Mouse (Mus musculus) lung, postnatal 0 days (tissue): Measurements from ENCODE around the gene Mettl22. TPM values are rescaled to one million over a fixed set of nuclear protein-coding genes. Genes with fewer than 3 reads are reported as not detected.

Source experiments
- ATAC-seq: fragments of 200-750 bp; cut with Nextera tagmentation; 2 replicates; pipeline ENCODE4 v1.8.0; 2017; ENCODE audit warnings: moderate library complexity
- DNase-seq: peaks from one replicate; pipeline ENCODE4 v3.0.0-alpha.2; 2016; ENCODE audit warnings: low spot score
- H3K27ac ChIP-seq: fragments of 300-500 bp; sonication (generic); 2 replicates; pipeline ENCODE4 v1.5.1; 2014; ENCODE audit warnings: antibody characterized with exemption, mild to moderate bottlenecking, low read length, mixed read lengths
- H3K27me3 ChIP-seq: fragments of 300-500 bp; sonication (generic); replicated peaks from 2 replicates; pipeline ENCODE4 v1.6.1; 2014; ENCODE audit warnings: low read length, mixed read lengths; ENCODE audit not compliant: insufficient read depth
- H3K36me3 ChIP-seq: fragments of 300-500 bp; sonication (generic); 2 replicates; pipeline ENCODE4 v1.6.1; 2014; ENCODE audit warnings: low read length, mixed read lengths; ENCODE audit not compliant: insufficient read depth
- H3K4me1 ChIP-seq: fragments of 300-500 bp; sonication (generic); 2 replicates; pipeline ENCODE4 v1.6.1; 2014; ENCODE audit warnings: antibody characterized with exemption, low read depth, low read length, mixed read lengths; ENCODE audit not compliant: insufficient read depth
- H3K4me2 ChIP-seq: fragments of 300-500 bp; sonication (generic); replicated peaks from 2 replicates; pipeline ENCODE4 v1.6.1; 2014; ENCODE audit warnings: low read depth, mild to moderate bottlenecking, low read length, moderate library complexity, mixed read lengths
- H3K4me3 ChIP-seq: fragments of 300-500 bp; sonication (generic); 2 replicates; pipeline ENCODE4 v1.5.1; 2014; ENCODE audit warnings: low read depth, low read length
- H3K9ac ChIP-seq: fragments of 300-500 bp; sonication (generic); replicated peaks from 2 replicates; pipeline ENCODE4 v1.6.1; 2014; ENCODE audit warnings: low read depth, mild to moderate bottlenecking
- H3K9me3 ChIP-seq: fragments of 300-500 bp; sonication (generic); 2 replicates; pipeline ENCODE4 v1.6.1; 2016; ENCODE audit warnings: low read length, mixed read lengths
- CTCF ChIP-seq: IDR thresholded peaks from 2 replicates; pipeline ENCODE4 v1.5.1; 2016; ENCODE audit warnings: antibody characterized with exemption, mild to moderate bottlenecking
- EP300 ChIP-seq: IDR thresholded peaks from 2 replicates; pipeline ENCODE4 v1.6.1; 2016; ENCODE audit warnings: antibody characterized with exemption, mild to moderate bottlenecking, control low read depth
- WGBS: fragments of 180-500 bp; shearing (Covaris S2); extraction: QIAGEN DNeasy Blood & Tissue Kit; methylation state at CpG from one replicate; pipeline ENCODE4 v1.1.7; 2014; 5-methylcytosine and 5-hydroxymethylcytosine counted together
- polyA plus RNA-seq: library from polyadenylated mRNA; unstranded; fragments of >200 nt; fragmentation: Nextera tagmentation; extraction: Ambion mirVana; gene quantifications from 2 replicates; pipeline ENCODE4 v1.2.1, GENCODE M21; 2015

Gene Mettl22
- polyA plus RNA-seq, 1 experiment from 2014 or later = 11.5 TPM

GRCm38 (mm10) chr16:8496967-8497366 lies 26.4 kb downstream of the Mettl22 start:
- DNase-seq (no peak), ATAC-seq (no peak)
- 42% methylated on average over 2 of the region's 2 CpGs for WGBS
- TF ChIP-seq EP300 = no peak
- no peak for TF ChIP-seq CTCF
- H3K4me1 ChIP-seq = no peaks in the 10 kb centered on the region
- no peak overlapping the region for H3K4me2 ChIP-seq
- no peak overlapping the region for H3K27ac ChIP-seq
- no peak overlapping the region for H3K9ac ChIP-seq
- H3K9me3 ChIP-seq = no peaks in the 10 kb centered on the region
- no peaks in the 10 kb centered on the region for H3K36me3 ChIP-seq
- no peaks in the 10 kb centered on the region for H3K27me3 ChIP-seq
- H3K4me3 ChIP-seq = no peak overlapping the region

- ATAC-seq = no peak
- no peaks in the 10 kb centered on the region for H3K27me3 ChIP-seq
- H3K4me1 ChIP-seq = no peaks in the 10 kb centered on the region
- H3K9me3 ChIP-seq = no peaks in the 10 kb centered on the region
- WGBS = 45% methylated on average over 2 of the region's 2 CpGs
- H3K4me3 ChIP-seq = no peak overlapping the region
- no peak for TF ChIP-seq EP300
- no peak; the same call in 1 of the 2 replicates for TF ChIP-seq CTCF
- no peaks in the 10 kb centered on the region for H3K36me3 ChIP-seq
- DNase-seq = peak; percentile 19
- no peak overlapping the region for H3K4me2 ChIP-seq
- no peak overlapping the region for H3K9ac ChIP-seq
- H3K27ac ChIP-seq = no peak overlapping the region
Measured at GRCm38 (mm10) chr16:8504271-8504670, 33.7 kb downstream of the Mettl22 start.

- H3K4me2 ChIP-seq = no peak overlapping the region
- no peak overlapping the region for H3K9ac ChIP-seq
- H3K9me3 ChIP-seq = no peaks in the 10 kb centered on the region
- no peak overlapping the region for H3K4me3 ChIP-seq
- no peak overlapping the region for H3K27ac ChIP-seq
- H3K4me1 ChIP-seq = peaks cover 6% of the 10 kb centered on the region; the same call in 1 of the 2 replicates
- no peak for TF ChIP-seq CTCF
- WGBS = 66% methylated on average over 5 of the region's 5 CpGs
- no peak for ATAC-seq
- no peak for DNase-seq
- no peaks in the 10 kb centered on the region for H3K36me3 ChIP-seq
- no peaks in the 10 kb centered on the region for H3K27me3 ChIP-seq
Measured at GRCm38 (mm10) chr16:8509894-8510293, 39.3 kb downstream of the Mettl22 start.

DNA sequence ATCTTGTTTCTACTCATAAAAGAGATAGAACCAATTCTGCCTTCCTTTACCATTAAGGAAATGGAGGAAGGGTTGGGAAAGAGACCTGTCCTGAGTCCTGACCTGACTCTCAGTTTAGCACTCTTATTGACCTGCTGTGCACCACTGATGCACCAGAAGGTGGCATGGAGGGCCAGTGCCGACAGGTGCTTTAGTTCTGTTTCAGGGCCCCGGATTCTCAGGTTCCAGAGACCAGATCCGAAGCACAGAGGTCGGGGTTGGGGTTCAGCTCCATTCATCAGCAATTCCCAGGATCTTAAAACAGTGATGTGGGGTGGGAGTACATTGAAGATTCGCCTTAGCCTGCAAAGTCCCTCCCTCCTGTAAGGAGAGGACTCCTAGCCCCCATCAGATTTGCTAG lies 42.2 kb downstream of the Mettl22 start:
- peak; percentile 9 for ATAC-seq
- no peak for TF ChIP-seq EP300
- no peak for TF ChIP-seq CTCF
- 2% methylated on average over 5 of the region's 5 CpGs for WGBS
- no peak overlapping the region for H3K9ac ChIP-seq
- no peaks in the 10 kb centered on the region for H3K36me3 ChIP-seq
- no peak for DNase-seq
- H3K27me3 ChIP-seq = no peaks in the 10 kb centered on the region
- H3K9me3 ChIP-seq = no peaks in the 10 kb centered on the region
- peaks cover 6% of the 10 kb centered on the region; the same call in 1 of the 2 replicates for H3K4me1 ChIP-seq
- H3K4me2 ChIP-seq = peak overlapping the region; percentile 75
- no peak overlapping the region for H3K27ac ChIP-seq
- H3K4me3 ChIP-seq = peak overlapping the region; percentile 41; the same call in 1 of the 2 replicates

- DNase-seq (peak; percentile 94), ATAC-seq (peak; percentile 100)
- H3K27ac ChIP-seq = no peak within 1 kb of the TSS
- peak within 1 kb of the TSS; percentile 13; the same call in 1 of the 2 replicates for H3K9ac ChIP-seq
- H3K36me3 ChIP-seq = no peaks in the 10 kb centered on the region
- H3K4me1 ChIP-seq = peaks cover 6% of the 10 kb centered on the region; the same call in 1 of the 2 replicates
- H3K4me2 ChIP-seq = peak within 1 kb of the TSS; percentile 75
- no peaks in the 10 kb centered on the region for H3K9me3 ChIP-seq
- peak within 1 kb of the TSS; percentile 41 for H3K4me3 ChIP-seq
- TF ChIP-seq EP300 (no peak), CTCF (no peak)
- WGBS = under 1% methylated on average over 41 of the region's 46 CpGs
- no peaks in the 10 kb centered on the region for H3K27me3 ChIP-seq
Measured at GRCm38 (mm10) chr16:8513236-8513906, 42.8 kb downstream of the Mettl22 start, which contains the start of gene Abat. Abat (plus strand) TSS chr16:8513429.

- H3K4me3 ChIP-seq = no peak overlapping the region; the same call in 1 of the 2 replicates
- 14% methylated on average over 4 of the region's 4 CpGs for WGBS
Measured at GRCm38 (mm10) chr16:8514180-8514579, 43.6 kb downstream of the Mettl22 start.

More at GRCm38 (mm10) chr16:8514180-8514579, 43.6 kb downstream of the Mettl22 start:
- no peak overlapping the region for H3K9ac ChIP-seq
- ATAC-seq (no peak), DNase-seq (peak; percentile 27)
- H3K4me2 ChIP-seq = peak overlapping the region; percentile 75
- no peaks in the 10 kb centered on the region for H3K36me3 ChIP-seq
- TF ChIP-seq CTCF (no peak), EP300 (no peak)
- no peaks in the 10 kb centered on the region for H3K9me3 ChIP-seq
- peaks cover 6% of the 10 kb centered on the region; the same call in 1 of the 2 replicates for H3K4me1 ChIP-seq
- H3K27me3 ChIP-seq = no peaks in the 10 kb centered on the region
- H3K27ac ChIP-seq = no peak overlapping the region
